12 mouse cellular contexts compared by ENCODE assay signal in the genomic region with DNA sequence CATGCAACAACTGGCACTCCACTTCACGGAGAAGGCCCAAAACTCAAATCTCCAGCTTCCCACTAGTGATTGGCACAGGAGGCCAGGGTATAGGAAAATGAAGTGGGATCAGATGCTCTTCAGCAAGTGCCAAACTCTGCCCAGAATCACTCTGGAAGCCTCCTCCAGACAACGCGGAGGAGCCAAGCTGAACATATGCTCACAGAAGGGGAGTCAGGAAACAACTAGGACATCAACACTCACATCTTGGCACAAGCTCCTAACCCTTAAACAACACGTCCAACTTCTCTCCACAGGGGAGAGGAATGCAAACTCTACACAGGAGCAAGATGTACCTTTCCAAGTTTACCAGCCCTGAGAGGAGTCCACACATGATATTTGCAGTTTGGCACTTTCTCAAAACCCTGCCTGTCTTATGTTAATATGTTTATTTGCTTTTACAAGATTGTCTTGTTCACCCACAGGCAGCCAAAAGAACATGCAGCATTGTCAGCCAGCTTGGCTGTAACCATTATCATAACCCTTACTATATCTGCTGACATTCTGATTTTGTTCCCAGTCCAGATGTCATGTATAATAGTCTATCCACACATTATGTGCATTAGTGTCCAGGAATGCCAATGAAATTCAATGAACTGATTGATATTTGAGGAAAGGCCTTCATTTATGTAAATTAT.
A peak's percentile ranks its signal among the peaks of the same experiment; 100 is the strongest.
DNase-seq lines count a peak whose midpoint lies in the region; ATAC-seq and TF ChIP-seq lines count a peak whose summit lies in the region.
"Had no signal": no experiment of that assay in that cellular context is flagged by ENCODE, and none has a peak within 500 bp of the region (broad histone marks: within the 10 kb centered on the region; RNA-seq: fewer than 3 reads in every experiment).

No protein-coding gene starts in this region.

- H3K27me3 ChIP-seq in hindbrain, postnatal 0 days (ENCODE audit: insufficient read depth, low read length), result no peaks in the 10 kb centered on the region
- no peaks in the 10 kb centered on the region for H3K27me3 ChIP-seq in hindbrain, embryonic 13.5 days
- H3K27me3 ChIP-seq in stomach, postnatal 0 days (ENCODE audit: control insufficient read depth, insufficient read depth, low read length), result no peaks in the 10 kb centered on the region
- H3K27me3 ChIP-seq: embryonic facial prominence, embryonic 12.5 days had no signal

- 47% methylated on average over 4 of the region's 4 CpGs for WGBS in hindbrain, postnatal 0 days
- 81% methylated on average over 4 of the region's 4 CpGs for WGBS in hindbrain, embryonic 13.5 days
- 69% methylated on average over 4 of the region's 4 CpGs for WGBS in stomach, postnatal 0 days
- 60% methylated on average over 4 of the region's 4 CpGs for WGBS in lung, adult 2 months

- no peak for TF ChIP-seq EP300 in stomach, postnatal 0 days (optimal IDR thresholded peaks at IDR 0.05)

- no peak overlapping the region for H3K4me2 ChIP-seq in hindbrain, postnatal 0 days (ENCODE audit: low read depth, low read length)
- no peak overlapping the region for H3K4me2 ChIP-seq in hindbrain, embryonic 13.5 days
- H3K4me2 ChIP-seq in stomach, postnatal 0 days (replicated peaks; ENCODE audit: low read depth), result no peak overlapping the region
- H3K4me2 ChIP-seq: embryonic facial prominence, embryonic 12.5 days had no signal

- H3K9me3 ChIP-seq in hindbrain, postnatal 0 days (ENCODE audit: low read length), result no peaks in the 10 kb centered on the region
- H3K9me3 ChIP-seq in hindbrain, embryonic 13.5 days, result no peaks in the 10 kb centered on the region
- no peaks in the 10 kb centered on the region for H3K9me3 ChIP-seq in stomach, postnatal 0 days (ENCODE audit: control insufficient read depth, low read length)
- H3K9me3 ChIP-seq: embryonic facial prominence, embryonic 12.5 days had no signal

- no peak overlapping the region for H3K27ac ChIP-seq in hindbrain, postnatal 0 days
- H3K27ac ChIP-seq in hindbrain, embryonic 13.5 days, result no peak overlapping the region
- H3K27ac ChIP-seq in stomach, postnatal 0 days (replicated peaks), result no peak overlapping the region
- H3K27ac ChIP-seq: embryonic facial prominence, embryonic 12.5 days had no signal

- no peaks in the 10 kb centered on the region for H3K4me1 ChIP-seq in hindbrain, postnatal 0 days (ENCODE audit: insufficient read depth, low read length)
- H3K4me1 ChIP-seq in hindbrain, embryonic 13.5 days (replicated peaks), result no peaks in the 10 kb centered on the region
- H3K4me1 ChIP-seq in stomach, postnatal 0 days (replicated peaks; ENCODE audit: control insufficient read depth, insufficient read depth), result no peaks in the 10 kb centered on the region
- H3K4me1 ChIP-seq in lung, adult 2 months (ENCODE audit: control insufficient read depth, insufficient read depth, low read length), result no peaks in the 10 kb centered on the region
- H3K4me1 ChIP-seq: embryonic facial prominence, embryonic 12.5 days had no signal

- no peak for TF ChIP-seq POLR2A in lung, adult 2 months (IDR thresholded peaks at IDR 0.05; ENCODE audit: borderline replicate concordance, extremely low read depth, low read depth, low read length)

- H3K4me3 ChIP-seq in hindbrain, postnatal 0 days (ENCODE audit: low read length), result no peak overlapping the region
- no peak overlapping the region for H3K4me3 ChIP-seq in hindbrain, embryonic 13.5 days
- H3K4me3 ChIP-seq in stomach, postnatal 0 days (ENCODE audit: low read depth, low read length), result no peak overlapping the region
- no peak overlapping the region for H3K4me3 ChIP-seq in lung, adult 2 months (replicated peaks; ENCODE audit: extremely low read depth, low read depth, low read length)
- H3K4me3 ChIP-seq: embryonic facial prominence, embryonic 12.5 days had no signal

- TF ChIP-seq CTCF in hindbrain, postnatal 0 days (IDR thresholded peaks at IDR 0.05; ENCODE audit: low read depth), result no peak
- no peak for TF ChIP-seq CTCF in stomach, postnatal 0 days (IDR thresholded peaks at IDR 0.05; ENCODE audit: low read depth)
- TF ChIP-seq CTCF in lung, adult 2 months (IDR thresholded peaks at IDR 0.05; ENCODE audit: insufficient read depth, low read length), result no peak

- peak; percentile 71 for DNase-seq in hindbrain, postnatal 0 days (ENCODE audit: low spot score)
- DNase-seq in cerebellum, postnatal 36 days, result peak; percentile 70 to 76
- peak; percentile 44 to 60 for DNase-seq in layer of hippocampus, postnatal 36 days
- DNase-seq in right cerebral cortex, postnatal 36 days (ENCODE audit: low spot score in 2 of 2), result peak; percentile 43 to 63
- no peak for DNase-seq in stomach, postnatal 0 days (ENCODE audit: low spot score)
- DNase-seq in lung, adult 2 months, result no peak
- DNase-seq in thymus, postnatal 0 days (ENCODE audit: low spot score), result no peak
- DNase-seq: heart, postnatal 14 days; kidney, postnatal 4 days; lung, adult 18-20 months had no signal

- H3K36me3 ChIP-seq in hindbrain, postnatal 0 days (ENCODE audit: insufficient read depth, low read length), result no peaks in the 10 kb centered on the region
- no peaks in the 10 kb centered on the region for H3K36me3 ChIP-seq in hindbrain, embryonic 13.5 days
- H3K36me3 ChIP-seq in stomach, postnatal 0 days (ENCODE audit: control insufficient read depth, insufficient read depth, low read length), result no peaks in the 10 kb centered on the region
- H3K36me3 ChIP-seq: embryonic facial prominence, embryonic 12.5 days had no signal

- ATAC-seq in hindbrain, postnatal 0 days, result peak; percentile 71
- no peak for ATAC-seq in hindbrain, embryonic 13.5 days (ENCODE audit: low FRiP score)
- no peak for ATAC-seq in stomach, postnatal 0 days (ENCODE audit: low FRiP score, low TSS enrichment)

- H3K9ac ChIP-seq in hindbrain, postnatal 0 days (replicated peaks; ENCODE audit: low read length), result no peak overlapping the region
- H3K9ac ChIP-seq in hindbrain, embryonic 13.5 days, result no peak overlapping the region
- no peak overlapping the region for H3K9ac ChIP-seq in stomach, postnatal 0 days (ENCODE audit: low read length)
- H3K9ac ChIP-seq: embryonic facial prominence, embryonic 12.5 days had no signal

Comparison
In these comparisons a context has a peak if more than half of its experiments do, and no peak if none do; other contexts are left out.
1. DNase-seq: peak in hindbrain, postnatal 0 days (single experiment), cerebellum, postnatal 36 days (2 of 2), layer of hippocampus, postnatal 36 days (2 of 2) and right cerebral cortex, postnatal 36 days (2 of 2); none in stomach, postnatal 0 days (single experiment), lung, adult 2 months (single experiment) and thymus, postnatal 0 days (single experiment).